9 mouse cellular contexts compared by ENCODE assay signal in genomic region chr9:94534795-94535194, GRCm38 (mm10). TPM values are rescaled to one million over a fixed set of nuclear protein-coding genes. Genes with fewer than 3 reads are reported as not detected.
DNase-seq lines count a peak whose midpoint lies in the region; ATAC-seq and TF ChIP-seq lines count a peak whose summit lies in the region.
"Had no signal": no experiment of that assay in that cellular context is flagged by ENCODE, and none has a peak within 500 bp of the region (broad histone marks: within the 10 kb centered on the region; RNA-seq: fewer than 3 reads in every experiment).

No protein-coding gene starts in this region.

- no peaks in the 10 kb centered on the region for H3K9me3 ChIP-seq in heart, embryonic 16.5 days (replicated peaks; ENCODE audit: control insufficient read depth, low read length)
- H3K9me3 ChIP-seq in limb, embryonic 14.5 days (ENCODE audit: control insufficient read depth, low read length), result no peaks in the 10 kb centered on the region

- H3K4me2 ChIP-seq in heart, embryonic 16.5 days (ENCODE audit: low read depth, low read length), result peak overlapping the region; percentile 89
- peak overlapping the region; percentile 70 for H3K4me2 ChIP-seq in limb, embryonic 14.5 days (replicated peaks; ENCODE audit: low read depth, low read length, severe bottlenecking)

- ATAC-seq in heart, embryonic 16.5 days (replicated peaks; ENCODE audit: extremely low read depth, insufficient read depth, low FRiP score), result no peak
- ATAC-seq in limb, embryonic 14.5 days (ENCODE audit: low FRiP score, low read depth), result no peak
- ATAC-seq in megakaryocyte-erythroid progenitor cell, adult 5-6 weeks (replicated peaks; ENCODE audit: low FRiP score, low TSS enrichment, poor library complexity, severe bottlenecking), result no peak

- no peaks in the 10 kb centered on the region for H3K27me3 ChIP-seq in heart, embryonic 16.5 days (ENCODE audit: control insufficient read depth, insufficient read depth, low read length)
- H3K27me3 ChIP-seq in C2C12 (ENCODE audit: control insufficient read depth, insufficient read depth, insufficient read length), result no peaks in the 10 kb centered on the region
- H3K27me3 ChIP-seq in limb, embryonic 14.5 days (ENCODE audit: control insufficient read depth, insufficient read depth, low read length), result no peaks in the 10 kb centered on the region

- peak overlapping the region; percentile 72; the same call in 1 of the 2 replicates for H3K4me3 ChIP-seq in heart, embryonic 16.5 days (ENCODE audit: low read length)
- peak overlapping the region; percentile 75 for H3K4me3 ChIP-seq in C2C12 (ENCODE audit: insufficient read depth, poor library complexity, severe bottlenecking)
- H3K4me3 ChIP-seq in limb, embryonic 14.5 days (replicated peaks; ENCODE audit: low read length), result peak overlapping the region; percentile 63

- TF ChIP-seq POLR2A in brain, embryonic 14.5 days (IDR thresholded peaks at IDR 0.05; ENCODE audit: borderline replicate concordance, extremely low read depth, insufficient read depth, insufficient read length, poor library complexity, severe bottlenecking), result no peak
- TF ChIP-seq POLR2A in limb, embryonic 14.5 days (IDR thresholded peaks at IDR 0.05; ENCODE audit: borderline replicate concordance, extremely low read depth, insufficient read depth, insufficient read length), result no peak

- H3K79me2 ChIP-seq in C2C12 (ENCODE audit: control insufficient read depth, insufficient read depth), result peaks cover 88% of the 10 kb centered on the region

- DNase-seq in heart, adult 8-10 months (ENCODE audit: low spot score), result no peak
- peak; percentile 66 for DNase-seq in brain, embryonic 14.5 days (ENCODE audit: low read depth)
- DNase-seq in limb, embryonic 14.5 days (ENCODE audit: low spot score), result no peak
- DNase-seq in right cerebral cortex, postnatal 4 days, result no peak
- DNase-seq in spleen, postnatal 10 days (ENCODE audit: low spot score in 2 of 2), result no peak
- DNase-seq: right cerebral cortex, postnatal 14 days had no signal

- no peaks in the 10 kb centered on the region for H3K36me3 ChIP-seq in heart, embryonic 16.5 days (ENCODE audit: control insufficient read depth, insufficient read depth)
- no peaks in the 10 kb centered on the region for H3K36me3 ChIP-seq in C2C12 (ENCODE audit: control insufficient read depth, insufficient read depth)
- no peaks in the 10 kb centered on the region for H3K36me3 ChIP-seq in limb, embryonic 14.5 days (ENCODE audit: control insufficient read depth, insufficient read depth, low read length)

- no peak overlapping the region for H3ac ChIP-seq in C2C12 (ENCODE audit: control insufficient read depth, insufficient read length, low read depth)

- TF ChIP-seq CTCF in C2C12 (IDR thresholded peaks at IDR 0.05; ENCODE audit: control insufficient read depth, insufficient read depth, insufficient read length), result no peak
- no peak for TF ChIP-seq CTCF in brain, embryonic 14.5 days (IDR thresholded peaks at IDR 0.05; ENCODE audit: borderline replicate concordance, extremely low read depth, insufficient read depth, insufficient read length)

- H3K27ac ChIP-seq in heart, embryonic 16.5 days (ENCODE audit: low read length), result no peak overlapping the region
- no peak overlapping the region for H3K27ac ChIP-seq in limb, embryonic 14.5 days (replicated peaks; ENCODE audit: low read depth, low read length)

- peaks cover 73% of the 10 kb centered on the region for H3K79me3 ChIP-seq in C2C12 (ENCODE audit: low read depth)

- H3K9ac ChIP-seq in heart, embryonic 16.5 days (ENCODE audit: low read length), result peak overlapping the region; percentile 95; the same call in 1 of the 2 replicates
- no peak overlapping the region for H3K9ac ChIP-seq in limb, embryonic 14.5 days (ENCODE audit: low read depth, low read length, severe bottlenecking)

- peaks cover 30% of the 10 kb centered on the region for H3K4me1 ChIP-seq in heart, embryonic 16.5 days (ENCODE audit: control insufficient read depth, insufficient read depth, low read length)
- H3K4me1 ChIP-seq in limb, embryonic 14.5 days (ENCODE audit: control insufficient read depth, insufficient read depth, low read length), result peaks cover 12% of the 10 kb centered on the region

TF ChIP-seq in C2C12, 6 proteins besides CTCF, POLR2A, EP300 and RAD21:
- TF ChIP-seq FOSL1 (IDR thresholded peaks at IDR 0.05; ENCODE audit: insufficient read depth, low read length, poor library complexity, severe bottlenecking), result no peak
- no peak for TF ChIP-seq MYOD1 (IDR thresholded peaks at IDR 0.05; ENCODE audit: control insufficient read depth, insufficient read length, low read depth)
- TF ChIP-seq CEBPB (IDR thresholded peaks at IDR 0.05; ENCODE audit: low read depth), result no peak
- TF ChIP-seq MAX (IDR thresholded peaks at IDR 0.05), result no peak
- no peak for TF ChIP-seq MYOG (IDR thresholded peaks at IDR 0.05; ENCODE audit: control insufficient read depth, extremely low read depth, insufficient read length)
- TF ChIP-seq USF1 (IDR thresholded peaks at IDR 0.05; ENCODE audit: low read depth), result no peak
TF ChIP-seq in C2C12: peak in this region for 0.

RNA-seq across cellular contexts. Expression of gene 1190002N15Rik, which starts 3.1 kb away (rescaled TPM):
- 8.7 and 9.5 TPM in 2 replicates for polyA plus RNA-seq in heart, embryonic 16.5 days (2015; fragmentation: Nextera tagmentation; extraction: Ambion mirVana)
- total RNA-seq in heart, adult 8-10 months (2022), result 10 to 100 TPM; 22.9 to 34.4 (median 28.9) TPM
- polyA plus RNA-seq in C2C12 (2012; fragmentation: generic; extraction: Trizol), result 25.4 TPM
- polyA plus RNA-seq in brain, embryonic 14.5 days (2012; rRNA removed), result 24.2 and 31.0 TPM in 2 replicates
- 53.2 and 66.2 TPM in 2 replicates for polyA plus RNA-seq in limb, embryonic 14.5 days (2012; rRNA removed)
- 47.7 and 67.4 TPM in 2 replicates for polyA plus RNA-seq in limb, embryonic 14.5 days (2014; fragmentation: Nextera tagmentation; extraction: Ambion mirVana)
- 27.9 and 35.0 TPM in 2 replicates for total RNA-seq in megakaryocyte-erythroid progenitor cell, adult 5-6 weeks (2014; fragmentation: Nextera tagmentation)
- total RNA-seq in megakaryocyte-erythroid progenitor cell, adult 5-6 weeks (2017), result 57.6 and 66.1 TPM in 2 replicates
